Mouse (Mus musculus): ENCODE results near the gene Cyb561d2. TPM values are rescaled to one million over a fixed set of nuclear protein-coding genes. Genes with fewer than 3 reads are reported as not detected.

Gene Cyb561d2
- polyA plus RNA-seq, 1 experiment from 2014 or later = 34.7 TPM

- no peaks in the 10 kb centered on the region for H3K36me3 ChIP-seq (ENCODE audit: insufficient read depth, low read length)
- WGBS = 21% methylated on average over 18 of the region's 25 CpGs
- H3K27ac ChIP-seq (ENCODE audit: low read length) = no peak overlapping the region
- DNase-seq (ENCODE audit: low spot score) (peak; percentile 28), ATAC-seq (no peak)
- peak overlapping the region; percentile 41 for H3K4me2 ChIP-seq (replicated peaks; ENCODE audit: low read depth, low read length)
- peaks cover 8% of the 10 kb centered on the region for H3K27me3 ChIP-seq (replicated peaks; ENCODE audit: insufficient read depth, low read length)
- no peak overlapping the region for H3K4me3 ChIP-seq (ENCODE audit: low read depth, low read length)
- no peak overlapping the region for H3K9ac ChIP-seq (replicated peaks; ENCODE audit: low read depth)
- H3K9me3 ChIP-seq (ENCODE audit: low read length) = no peaks in the 10 kb centered on the region
- TF ChIP-seq CTCF (IDR thresholded peaks at IDR 0.05) = no peak
- no peak for TF ChIP-seq EP300 (IDR thresholded peaks at IDR 0.05)
- H3K4me1 ChIP-seq (ENCODE audit: insufficient read depth, low read depth, low read length) = no peaks in the 10 kb centered on the region; the same call in 1 of the 2 replicates
Measured at GRCm38 (mm10) chr9:107521711-107522399, 20.1 kb downstream of the Cyb561d2 start.

GRCm38 (mm10) chr9:107521190-107521589 lies 20.8 kb downstream of the Cyb561d2 start:
- Histone ChIP-seq H3K4me3 (ENCODE audit: low read depth, low read length) (no peak overlapping the region), H3K27me3 (replicated peaks; ENCODE audit: insufficient read depth, low read length) (peaks cover 1% of the 10 kb centered on the region; the same call in 1 of the 2 replicates), H3K27ac (ENCODE audit: low read length) (no peak overlapping the region), H3K9me3 (ENCODE audit: low read length) (no peaks in the 10 kb centered on the region), H3K36me3 (ENCODE audit: insufficient read depth, low read length) (no peaks in the 10 kb centered on the region), H3K9ac (replicated peaks; ENCODE audit: low read depth) (no peak overlapping the region), H3K4me2 (replicated peaks; ENCODE audit: low read depth, low read length) (no peak overlapping the region), H3K4me1 (ENCODE audit: insufficient read depth, low read depth, low read length) (no peaks in the 10 kb centered on the region; the same call in 1 of the 2 replicates)
- 48% methylated on average over 5 of the region's 5 CpGs for WGBS
- TF ChIP-seq CTCF (IDR thresholded peaks at IDR 0.05) = no peak
- no peak for TF ChIP-seq EP300 (IDR thresholded peaks at IDR 0.05)
- DNase-seq (ENCODE audit: low spot score) = no peak
- no peak for ATAC-seq

GRCm38 (mm10) chr9:107520331-107520730 lies 21.7 kb downstream of the Cyb561d2 start:
- 61% methylated on average over 6 of the region's 6 CpGs for WGBS
- Histone ChIP-seq H3K4me2 (replicated peaks; ENCODE audit: low read depth, low read length) (no peak overlapping the region), H3K4me1 (ENCODE audit: insufficient read depth, low read depth, low read length) (no peaks in the 10 kb centered on the region; the same call in 1 of the 2 replicates), H3K9ac (replicated peaks; ENCODE audit: low read depth) (no peak overlapping the region), H3K27ac (ENCODE audit: low read length) (no peak overlapping the region), H3K36me3 (ENCODE audit: insufficient read depth, low read length) (no peaks in the 10 kb centered on the region), H3K4me3 (ENCODE audit: low read depth, low read length) (no peak overlapping the region), H3K27me3 (replicated peaks; ENCODE audit: insufficient read depth, low read length) (no peaks in the 10 kb centered on the region), H3K9me3 (ENCODE audit: low read length) (no peaks in the 10 kb centered on the region)
- DNase-seq (ENCODE audit: low spot score) = no peak
- TF ChIP-seq EP300 (IDR thresholded peaks at IDR 0.05) (no peak), CTCF (IDR thresholded peaks at IDR 0.05) (no peak)
- ATAC-seq = no peak

GRCm38 (mm10) chr9:107514303-107514955 lies 27.6 kb downstream of the Cyb561d2 start:
- ATAC-seq = peak; percentile 44; the same call in 1 of the 2 replicates
- 9% methylated on average over 14 of the region's 14 CpGs for WGBS

GRCm38 (mm10) chr9:107512326-107512725 lies 29.7 kb downstream of the Cyb561d2 start:
- Histone ChIP-seq H3K27me3 (replicated peaks; ENCODE audit: insufficient read depth, low read length) (no peaks in the 10 kb centered on the region), H3K27ac (ENCODE audit: low read length) (no peak overlapping the region), H3K9ac (replicated peaks; ENCODE audit: low read depth) (no peak overlapping the region), H3K4me3 (ENCODE audit: low read depth, low read length) (no peak overlapping the region), H3K4me2 (replicated peaks; ENCODE audit: low read depth, low read length) (no peak overlapping the region), H3K9me3 (ENCODE audit: low read length) (no peaks in the 10 kb centered on the region), H3K36me3 (ENCODE audit: insufficient read depth, low read length) (no peaks in the 10 kb centered on the region), H3K4me1 (ENCODE audit: insufficient read depth, low read depth, low read length) (no peaks in the 10 kb centered on the region)
- ATAC-seq = no peak
- 76% methylated on average over 16 of the region's 16 CpGs for WGBS
- DNase-seq (ENCODE audit: low spot score) = no peak
- no peak for TF ChIP-seq EP300 (IDR thresholded peaks at IDR 0.05)
- TF ChIP-seq CTCF (IDR thresholded peaks at IDR 0.05) = no peak

More at GRCm38 (mm10) chr9:107514303-107514955, 27.6 kb downstream of the Cyb561d2 start:
- no peak overlapping the region for H3K9ac ChIP-seq (replicated peaks; ENCODE audit: low read depth)
- H3K27ac ChIP-seq (ENCODE audit: low read length) = no peak overlapping the region
- TF ChIP-seq CTCF (IDR thresholded peaks at IDR 0.05) (peak; percentile 100), EP300 (IDR thresholded peaks at IDR 0.05) (no peak)
- no peak overlapping the region for H3K4me3 ChIP-seq (ENCODE audit: low read depth, low read length)
- no peaks in the 10 kb centered on the region for H3K27me3 ChIP-seq (replicated peaks; ENCODE audit: insufficient read depth, low read length)
- no peaks in the 10 kb centered on the region for H3K9me3 ChIP-seq (ENCODE audit: low read length)
- no peaks in the 10 kb centered on the region for H3K4me1 ChIP-seq (ENCODE audit: insufficient read depth, low read depth, low read length)
- DNase-seq (ENCODE audit: low spot score) = peak; percentile 81
- no peaks in the 10 kb centered on the region for H3K36me3 ChIP-seq (ENCODE audit: insufficient read depth, low read length)
- H3K4me2 ChIP-seq (replicated peaks; ENCODE audit: low read depth, low read length) = no peak overlapping the region

GRCm38 (mm10) chr9:107511436-107511835 lies 30.6 kb downstream of the Cyb561d2 start:
- no peak overlapping the region for H3K27ac ChIP-seq (ENCODE audit: low read length)
- H3K4me3 ChIP-seq (ENCODE audit: low read depth, low read length) = no peak overlapping the region
- H3K9ac ChIP-seq (replicated peaks; ENCODE audit: low read depth) = no peak overlapping the region
- 44% methylated on average over 8 of the region's 8 CpGs for WGBS
- no peaks in the 10 kb centered on the region for H3K27me3 ChIP-seq (replicated peaks; ENCODE audit: insufficient read depth, low read length)
- no peaks in the 10 kb centered on the region for H3K36me3 ChIP-seq (ENCODE audit: insufficient read depth, low read length)
- no peak for ATAC-seq
- no peak for TF ChIP-seq EP300 (IDR thresholded peaks at IDR 0.05)
- TF ChIP-seq CTCF (IDR thresholded peaks at IDR 0.05) = no peak
- H3K4me1 ChIP-seq (ENCODE audit: insufficient read depth, low read depth, low read length) = no peaks in the 10 kb centered on the region
- no peaks in the 10 kb centered on the region for H3K9me3 ChIP-seq (ENCODE audit: low read length)
- H3K4me2 ChIP-seq (replicated peaks; ENCODE audit: low read depth, low read length) = no peak overlapping the region
- DNase-seq (ENCODE audit: low spot score) = no peak
